Comparison of ENCODE assay signal across 14 mouse cellular contexts in genomic region chr10:121252781-121253180, GRCm38 (mm10).
DNase-seq lines count a peak whose midpoint lies in the region; ATAC-seq and TF ChIP-seq lines count a peak whose summit lies in the region.
"Had no signal": no experiment of that assay in that cellular context is flagged by ENCODE, and none has a peak within 500 bp of the region (broad histone marks: within the 10 kb centered on the region; RNA-seq: fewer than 3 reads in every experiment).

No protein-coding gene starts in this region.

- no peak overlapping the region for H3K4me3 ChIP-seq in heart, postnatal 0 days (ENCODE audit: low read depth, low read length)
- no peak overlapping the region for H3K4me3 ChIP-seq in lung, adult 2 months (replicated peaks; ENCODE audit: extremely low read depth, low read depth, low read length)
- no peak overlapping the region for H3K4me3 ChIP-seq in ES-Bruce4 (ENCODE audit: low read depth, low read length)
- H3K4me3 ChIP-seq: embryonic facial prominence, embryonic 10.5 days; hindbrain, embryonic 13.5 days; kidney, embryonic 15.5 days; limb, embryonic 12.5 days had no signal

- no peak overlapping the region for H3K27ac ChIP-seq in heart, postnatal 0 days (ENCODE audit: low read depth)
- no peak overlapping the region for H3K27ac ChIP-seq in ES-Bruce4 (ENCODE audit: insufficient read depth, low read length)
- H3K27ac ChIP-seq: embryonic facial prominence, embryonic 10.5 days; hindbrain, embryonic 13.5 days; kidney, embryonic 15.5 days; limb, embryonic 12.5 days had no signal

- peaks cover 7% of the 10 kb centered on the region for H3K4me1 ChIP-seq in heart, postnatal 0 days (ENCODE audit: control insufficient read depth, insufficient read depth)
- H3K4me1 ChIP-seq in lung, adult 2 months (ENCODE audit: control insufficient read depth, insufficient read depth, low read length): peaks cover 13% of the 10 kb centered on the region
- no peaks in the 10 kb centered on the region for H3K4me1 ChIP-seq in ES-Bruce4 (ENCODE audit: control insufficient read depth, insufficient read depth, low read length)
- H3K4me1 ChIP-seq: hindbrain, embryonic 13.5 days; kidney, embryonic 15.5 days had no signal

- peak; percentile 69 for TF ChIP-seq CTCF in heart, postnatal 0 days (IDR thresholded peaks at IDR 0.05; ENCODE audit: low read depth)
- TF ChIP-seq CTCF in lung, adult 2 months (IDR thresholded peaks at IDR 0.05; ENCODE audit: insufficient read depth, low read length): peak; percentile 49
- TF ChIP-seq CTCF in ES-Bruce4 (IDR thresholded peaks at IDR 0.05; ENCODE audit: low read depth, low read length): peak; percentile 28

- no peaks in the 10 kb centered on the region for H3K36me3 ChIP-seq in heart, postnatal 0 days (replicated peaks; ENCODE audit: control insufficient read depth, insufficient read depth, low read length)
- no peaks in the 10 kb centered on the region for H3K36me3 ChIP-seq in ES-Bruce4 (ENCODE audit: control insufficient read depth, insufficient read depth, low read length, poor library complexity, severe bottlenecking)
- H3K36me3 ChIP-seq: embryonic facial prominence, embryonic 10.5 days; hindbrain, embryonic 13.5 days; kidney, embryonic 15.5 days; limb, embryonic 12.5 days had no signal

- no peaks in the 10 kb centered on the region for H3K9me3 ChIP-seq in heart, postnatal 0 days (replicated peaks; ENCODE audit: control insufficient read depth, low read length)
- H3K9me3 ChIP-seq in ES-Bruce4 (replicated peaks; ENCODE audit: control insufficient read depth, insufficient read depth, low read length, poor library complexity, severe bottlenecking): no peaks in the 10 kb centered on the region
- H3K9me3 ChIP-seq: embryonic facial prominence, embryonic 10.5 days; hindbrain, embryonic 13.5 days; kidney, embryonic 15.5 days; limb, embryonic 12.5 days had no signal

- TF ChIP-seq POLR2A in lung, adult 2 months (IDR thresholded peaks at IDR 0.05; ENCODE audit: borderline replicate concordance, extremely low read depth, low read depth, low read length): no peak
- TF ChIP-seq POLR2A in ES-Bruce4 (IDR thresholded peaks at IDR 0.05; ENCODE audit: insufficient read depth, low read length): no peak

- WGBS in heart, postnatal 0 days: 68% methylated on average over 7 of the region's 7 CpGs
- WGBS in lung, adult 2 months: 62% methylated on average over 7 of the region's 7 CpGs

- no peak overlapping the region for H3K4me2 ChIP-seq in heart, postnatal 0 days (ENCODE audit: low read depth, low read length)
- H3K4me2 ChIP-seq: hindbrain, embryonic 13.5 days; kidney, embryonic 15.5 days; limb, embryonic 12.5 days had no signal

- H3K27me3 ChIP-seq in heart, postnatal 0 days (ENCODE audit: control insufficient read depth, insufficient read depth, low read length): no peaks in the 10 kb centered on the region
- no peaks in the 10 kb centered on the region for H3K27me3 ChIP-seq in ES-Bruce4 (ENCODE audit: control insufficient read depth, insufficient read depth, low read length, poor library complexity, severe bottlenecking)
- H3K27me3 ChIP-seq: limb, embryonic 12.5 days had no signal

- TF ChIP-seq EP300 in heart, postnatal 0 days (IDR thresholded peaks at IDR 0.05; ENCODE audit: low read depth): no peak
- no peak for TF ChIP-seq EP300 in ES-Bruce4 (IDR thresholded peaks at IDR 0.05; ENCODE audit: insufficient read depth, low read depth, low read length)

- no peak overlapping the region for H3K9ac ChIP-seq in heart, postnatal 0 days (replicated peaks; ENCODE audit: low read depth, low read length)
- no peak overlapping the region for H3K9ac ChIP-seq in ES-Bruce4 (ENCODE audit: low read depth, poor library complexity, severe bottlenecking)
- H3K9ac ChIP-seq: hindbrain, embryonic 13.5 days; kidney, embryonic 15.5 days; limb, embryonic 12.5 days had no signal

- peak; percentile 30 for DNase-seq in heart, postnatal 0 days (ENCODE audit: low spot score)
- no peak for DNase-seq in heart, adult 18-20 months
- no peak for DNase-seq in lung, adult 2 months
- no peak for DNase-seq in lung, adult 18-20 months
- DNase-seq in right cerebral cortex, adult 2 months (ENCODE audit: low spot score in 2 of 2): no peak
- DNase-seq in adipocyte (ENCODE audit: low spot score): no peak
- DNase-seq: cerebellum, adult 11-12 months; thymus, postnatal 4 days had no signal

- 0 out of 2 replicates have a peak, but pooled peaks have one; percentile 38 for ATAC-seq in heart, postnatal 0 days (ENCODE audit: insufficient read depth, low read depth)
- peak; percentile 58 for ATAC-seq in granulocyte monocyte progenitor cell, adult 5-6 weeks (replicated peaks; ENCODE audit: poor library complexity, severe bottlenecking)
